In the genomic region with DNA sequence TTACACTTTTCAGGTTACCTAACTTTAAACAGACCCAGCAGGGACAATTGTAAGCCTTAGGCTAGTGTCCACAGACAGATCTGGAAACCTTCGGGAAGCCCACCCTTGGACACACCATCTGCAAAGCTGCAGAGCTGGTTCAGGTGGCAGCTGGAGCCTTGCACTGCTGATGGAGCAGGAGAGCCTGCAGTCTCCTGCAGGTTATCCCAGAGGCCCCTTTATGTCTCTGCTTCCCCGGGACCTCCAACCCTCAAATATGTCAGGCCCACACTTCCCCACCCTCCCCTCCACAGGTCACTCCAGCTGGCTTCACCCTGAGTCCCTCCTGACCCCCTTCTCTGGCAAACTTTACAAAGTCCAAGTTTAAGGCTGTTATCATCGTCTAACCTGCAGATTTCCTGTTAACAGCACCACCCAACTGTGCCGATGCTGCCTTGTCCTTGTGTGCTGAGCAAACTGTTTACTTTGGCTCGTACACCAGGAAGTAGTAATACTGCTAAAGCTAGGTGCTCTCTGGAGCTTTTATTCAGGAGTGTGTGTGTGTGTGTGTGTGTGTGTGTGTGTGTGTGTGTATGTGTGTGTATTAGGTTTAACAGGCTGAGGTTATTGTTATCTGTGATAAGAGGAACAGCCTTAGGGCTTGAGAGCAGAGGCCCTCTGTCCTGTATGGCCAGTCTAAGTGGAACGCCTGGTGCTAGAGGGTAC, we compare ENCODE assay signal across 9 mouse cellular contexts. TPM values are rescaled to one million over a fixed set of nuclear protein-coding genes. Genes with fewer than 3 reads are reported as not detected.
DNase-seq lines count a peak whose midpoint lies in the region; ATAC-seq lines count a peak whose summit lies in the region.
"Not testable (repeated sequence)": the region's sequence is repeated elsewhere in the genome, so short reads cannot be mapped to it uniquely, and the experiment has no call there.
"Had no signal": no experiment of that assay in that cellular context is flagged by ENCODE, and none has a peak within 500 bp of the region (broad histone marks: within the 10 kb centered on the region; RNA-seq: fewer than 3 reads in every experiment).

No protein-coding gene starts in this region.

- not testable (repeated sequence) for H3K27me3 ChIP-seq in kidney, embryonic 14.5 days (ENCODE audit: control insufficient read depth, insufficient read depth, low read length); lung, embryonic 16.5 days (ENCODE audit: control insufficient read depth, insufficient read depth, low read depth, low read length); stomach, embryonic 14.5 days (ENCODE audit: control insufficient read depth, insufficient read depth, low read length)

- H3K4me1 ChIP-seq in kidney, embryonic 14.5 days (ENCODE audit: control insufficient read depth, insufficient read depth, low read length); lung, embryonic 16.5 days (replicated peaks; ENCODE audit: control insufficient read depth, insufficient read depth, low read length): not testable (repeated sequence)
- peaks cover 29% of the 10 kb centered on the region for H3K4me1 ChIP-seq in stomach, embryonic 14.5 days (ENCODE audit: control insufficient read depth, insufficient read depth, low read length)

- DNase-seq in 3T3-L1 (ENCODE audit: low read depth, low spot score) (peak; percentile 35), liver (peak; percentile 17)
- peak; percentile 25 to 51 for DNase-seq in adrenal gland, postnatal 36 days
- peak; percentile 65 to 79 for DNase-seq in heart, adult 9 months (ENCODE audit: low spot score in 2 of 2)
- peak; percentile 21 for DNase-seq in heart, postnatal 4 days

- not testable (repeated sequence) for H3K27ac ChIP-seq in kidney, embryonic 14.5 days (ENCODE audit: low read depth, low read length)
- H3K27ac ChIP-seq in lung, embryonic 16.5 days (ENCODE audit: low read length) = peak overlapping the region; percentile 89
- H3K27ac ChIP-seq in stomach, embryonic 14.5 days (ENCODE audit: low read length) = peak overlapping the region; percentile 81

- H3K4me2 ChIP-seq in kidney, embryonic 14.5 days (replicated peaks; ENCODE audit: low read depth, low read length); lung, embryonic 16.5 days (ENCODE audit: low read depth, low read length); stomach, embryonic 14.5 days (replicated peaks; ENCODE audit: low read depth, low read length): not testable (repeated sequence)

- not testable (repeated sequence) for H3K4me3 ChIP-seq in kidney, embryonic 14.5 days (ENCODE audit: low read length); lung, embryonic 16.5 days (ENCODE audit: low read length); stomach, embryonic 14.5 days (ENCODE audit: low read depth, low read length)

- peak; percentile 62; the same call in 1 of the 2 replicates for ATAC-seq in kidney, embryonic 14.5 days (ENCODE audit: low FRiP score, low TSS enrichment)
- peak; percentile 96 for ATAC-seq in lung, embryonic 16.5 days (ENCODE audit: low read depth)
- ATAC-seq in stomach, embryonic 14.5 days (ENCODE audit: insufficient number of reproducible peaks, insufficient read depth, low FRiP score, low read depth) = peak; percentile 94

- not testable (repeated sequence) for H3K9ac ChIP-seq in kidney, embryonic 14.5 days (ENCODE audit: low read depth, low read length); lung, embryonic 16.5 days (ENCODE audit: low read length); stomach, embryonic 14.5 days (replicated peaks; ENCODE audit: low read depth, low read length)

- not testable (repeated sequence) for H3K36me3 ChIP-seq in kidney, embryonic 14.5 days (ENCODE audit: control insufficient read depth, insufficient read depth, low read length); lung, embryonic 16.5 days (ENCODE audit: control insufficient read depth, insufficient read depth, low read length); stomach, embryonic 14.5 days (ENCODE audit: control insufficient read depth, insufficient read depth, low read length)

- 59% methylated on average over 6 of the region's 6 CpGs for WGBS in kidney, embryonic 14.5 days
- 19% methylated on average over 6 of the region's 6 CpGs for WGBS in lung, embryonic 16.5 days
- WGBS in stomach, embryonic 14.5 days = 18% methylated on average over 6 of the region's 6 CpGs

- not testable (repeated sequence) for H3K9me3 ChIP-seq in kidney, embryonic 14.5 days (ENCODE audit: control insufficient read depth, low read length); lung, embryonic 16.5 days (ENCODE audit: control insufficient read depth, low read length); stomach, embryonic 14.5 days (ENCODE audit: control insufficient read depth, low read depth, low read length)

RNA-seq across cellular contexts. Expression of gene Smpd3, which starts 29.6 kb away (rescaled TPM):
- 10 to 100 TPM in 1 of 2 experiments, 1 to 10 TPM in 1; 9.2 to 11.8 TPM for total RNA-seq in adrenal gland, postnatal 36 days (2021)
- total RNA-seq in heart, postnatal 4 days (2021) = 1 to 10 TPM; 5.2 to 6.7 TPM
- 0.12 and 0.19 TPM in 2 replicates for polyA plus RNA-seq in kidney, embryonic 14.5 days (2014; fragmentation: Nextera tagmentation; extraction: Ambion mirVana)
- 1.9 and 2.6 TPM in 2 replicates for polyA plus RNA-seq in lung, embryonic 16.5 days (2015; fragmentation: Nextera tagmentation; extraction: Ambion mirVana)
- 9.7 and 10.7 TPM in 2 replicates for polyA plus RNA-seq in stomach, embryonic 14.5 days (2014; fragmentation: Nextera tagmentation; extraction: Ambion mirVana)
- polyA plus RNA-seq: activated CD4-positive, CD25-positive, alpha-beta regulatory T cell, adult 4 months had no signal

Comparison
In these comparisons a context has a peak if more than half of its experiments do, and no peak if none do; other contexts are left out.
1. DNase-seq: peak in every context shown above with its lines; median percentile 72 in heart, adult 9 months; 38 in adrenal gland, postnatal 36 days; 35 in 3T3-L1; 21 in heart, postnatal 4 days; 17 in liver.